Mouse (Mus musculus) limb, embryonic 10.5 days (tissue): ENCODE measurements around the gene Igf1r. TPM values are rescaled to one million over a fixed set of nuclear protein-coding genes. Genes with fewer than 3 reads are reported as not detected.

Experiments
- DNase-seq: peaks from one replicate; pipeline ENCODE4 v3.0.0-alpha.2; 2017; ENCODE audit warnings: low spot score
- H3K27ac ChIP-seq: fragments of 300-500 bp; sonication (generic); 2 replicates; pipeline ENCODE4 v1.5.1; 2016; ENCODE audit warnings: mild to moderate bottlenecking
- H3K27me3 ChIP-seq: fragments of 300-500 bp; sonication (generic); 2 replicates; pipeline ENCODE4 v1.6.1; 2016; ENCODE audit warnings: low read depth, mild to moderate bottlenecking; ENCODE audit not compliant: poor library complexity, severe bottlenecking
- H3K36me3 ChIP-seq: fragments of 300-500 bp; sonication (generic); 2 replicates; pipeline ENCODE4 v1.6.1; 2016; ENCODE audit warnings: mild to moderate bottlenecking, moderate library complexity
- H3K4me1 ChIP-seq: fragments of 300-500 bp; sonication (generic); 2 replicates; pipeline ENCODE4 v1.6.1; 2016
- H3K4me3 ChIP-seq: fragments of 300-500 bp; sonication (generic); 2 replicates; pipeline ENCODE4 v1.5.1; 2016; ENCODE audit warnings: mild to moderate bottlenecking, moderate library complexity
- H3K9me3 ChIP-seq: fragments of 300-500 bp; sonication (generic); replicated peaks from 2 replicates; pipeline ENCODE4 v1.6.1; 2016; ENCODE audit warnings: mild to moderate bottlenecking
- WGBS: fragments of 180-500 bp; shearing (Covaris S2); methylation state at CpG from one replicate; pipeline ENCODE4 v1.1.7; 2016; 5-methylcytosine and 5-hydroxymethylcytosine counted together
- polyA plus RNA-seq: library from polyadenylated mRNA; unstranded; fragments of >200 nt; fragmentation: Nextera tagmentation; extraction: Ambion mirVana; gene quantifications from 2 replicates; pipeline ENCODE4 v1.2.1, GENCODE M21; 2016

Gene Igf1r
- polyA plus RNA-seq, 1 experiment from 2014 or later, result 27.9 TPM

DNA sequence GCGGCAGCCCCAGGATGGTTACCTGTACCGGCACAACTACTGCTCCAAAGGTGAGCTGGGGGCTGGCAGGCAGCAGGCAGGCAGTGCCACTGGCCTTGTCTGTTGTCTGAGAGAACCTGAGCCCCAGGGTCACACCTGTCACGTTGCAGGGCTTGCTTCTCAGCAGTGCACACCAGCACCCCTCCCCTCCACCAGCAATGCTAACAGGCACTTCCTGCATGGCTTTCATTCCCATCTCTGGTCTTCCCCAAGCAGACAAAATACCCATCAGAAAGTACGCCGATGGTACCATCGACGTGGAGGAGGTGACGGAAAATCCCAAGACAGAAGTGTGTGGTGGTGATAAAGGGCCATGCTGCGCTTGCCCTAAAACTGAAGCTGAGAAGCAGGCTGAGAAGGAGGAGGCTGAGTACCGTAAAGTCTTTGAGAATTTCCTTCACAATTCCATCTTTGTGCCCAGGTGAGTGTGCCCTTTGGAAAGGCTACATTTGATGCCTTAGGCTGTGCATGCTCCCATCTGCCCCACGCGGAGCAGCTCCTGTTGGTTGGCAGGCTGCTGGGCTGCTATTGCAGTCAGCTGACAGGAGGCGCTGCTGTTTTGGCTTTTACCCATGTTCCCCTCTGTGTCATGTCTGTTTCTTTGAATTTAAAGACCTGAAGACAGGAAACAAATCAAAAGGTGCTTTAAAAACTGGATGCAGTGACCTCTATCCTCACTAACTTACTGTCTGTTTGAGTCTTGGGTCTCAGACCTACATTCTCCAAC is 237.2 kb downstream of the Igf1r start:
- WGBS, result 93% methylated on average over 13 of the region's 13 CpGs
- no peak for DNase-seq
- Histone ChIP-seq H3K4me1 (no peaks in the 10 kb centered on the region), H3K36me3 (peaks cover 91% of the 10 kb centered on the region), H3K4me3 (no peak overlapping the region), H3K9me3 (no peaks in the 10 kb centered on the region), H3K27me3 (no peaks in the 10 kb centered on the region), H3K27ac (no peak overlapping the region)

DNA sequence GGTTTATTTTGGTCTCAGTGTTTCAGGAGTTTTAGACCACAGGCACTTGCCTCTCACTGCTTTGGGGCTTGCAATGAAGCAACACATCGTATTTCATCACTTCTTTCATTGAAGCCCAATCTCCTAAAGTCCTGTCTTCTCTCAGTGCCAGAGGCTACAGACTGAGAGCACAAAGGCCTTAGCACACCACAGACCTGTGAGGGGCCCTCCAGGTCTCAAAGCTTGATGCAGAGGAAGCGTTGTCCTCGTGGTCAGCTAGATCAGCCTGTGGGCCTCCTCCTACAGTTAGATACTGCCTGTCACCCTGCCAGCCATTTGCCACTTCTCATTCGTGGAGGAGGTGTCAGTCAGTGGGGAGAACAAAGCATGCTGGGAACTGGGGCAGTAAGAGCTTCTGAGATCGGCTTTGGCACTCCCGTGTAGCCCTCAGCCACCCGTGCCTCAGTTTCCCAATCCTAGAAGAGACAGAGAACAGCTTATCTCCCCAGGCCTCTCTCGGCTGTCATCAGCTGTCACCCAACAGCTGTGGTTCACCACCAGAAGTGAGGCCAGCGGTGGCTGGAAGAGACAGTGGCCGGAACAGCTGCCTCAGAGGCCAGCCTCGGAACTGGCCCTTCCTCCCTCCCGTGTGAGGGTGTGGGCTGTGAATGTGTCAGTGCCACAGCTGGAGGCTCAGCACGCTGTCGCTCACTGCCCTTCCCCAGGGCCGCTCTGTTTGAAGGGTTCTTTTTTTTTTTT is 241.5 kb downstream of the Igf1r start:
- Histone ChIP-seq H3K4me3 (no peak overlapping the region), H3K27ac (no peak overlapping the region), H3K36me3 (peaks cover 100% of the 10 kb centered on the region), H3K27me3 (no peaks in the 10 kb centered on the region), H3K9me3 (no peaks in the 10 kb centered on the region), H3K4me1 (no peaks in the 10 kb centered on the region)
- 85% methylated on average over 15 of the region's 15 CpGs for WGBS
- no peak for DNase-seq

DNA sequence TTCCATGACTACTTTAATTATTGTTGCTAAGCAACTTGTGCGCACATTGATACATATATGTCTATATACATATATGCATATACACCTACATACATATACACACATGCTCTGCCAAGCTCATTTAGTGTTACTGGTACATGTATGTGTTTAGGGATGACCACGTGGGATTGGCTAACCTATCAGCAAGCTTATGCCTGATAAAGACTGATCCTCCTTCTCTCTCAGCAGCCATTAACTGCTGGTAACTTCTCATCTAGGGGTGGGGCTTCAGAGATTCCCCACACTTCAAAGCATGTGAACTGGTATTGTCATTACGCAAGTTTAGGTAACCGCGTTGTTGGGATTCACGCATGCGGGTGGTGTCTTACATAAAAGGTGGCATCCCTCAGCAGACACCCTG is 247.0 kb downstream of the Igf1r start:
- no peaks in the 10 kb centered on the region for H3K9me3 ChIP-seq
- H3K36me3 ChIP-seq, result peaks cover 100% of the 10 kb centered on the region
- no peak for DNase-seq
- no peak overlapping the region for H3K27ac ChIP-seq
- no peak overlapping the region for H3K4me3 ChIP-seq
- no peaks in the 10 kb centered on the region for H3K27me3 ChIP-seq
- 96% methylated on average over 7 of the region's 7 CpGs for WGBS
- H3K4me1 ChIP-seq, result no peaks in the 10 kb centered on the region

DNA sequence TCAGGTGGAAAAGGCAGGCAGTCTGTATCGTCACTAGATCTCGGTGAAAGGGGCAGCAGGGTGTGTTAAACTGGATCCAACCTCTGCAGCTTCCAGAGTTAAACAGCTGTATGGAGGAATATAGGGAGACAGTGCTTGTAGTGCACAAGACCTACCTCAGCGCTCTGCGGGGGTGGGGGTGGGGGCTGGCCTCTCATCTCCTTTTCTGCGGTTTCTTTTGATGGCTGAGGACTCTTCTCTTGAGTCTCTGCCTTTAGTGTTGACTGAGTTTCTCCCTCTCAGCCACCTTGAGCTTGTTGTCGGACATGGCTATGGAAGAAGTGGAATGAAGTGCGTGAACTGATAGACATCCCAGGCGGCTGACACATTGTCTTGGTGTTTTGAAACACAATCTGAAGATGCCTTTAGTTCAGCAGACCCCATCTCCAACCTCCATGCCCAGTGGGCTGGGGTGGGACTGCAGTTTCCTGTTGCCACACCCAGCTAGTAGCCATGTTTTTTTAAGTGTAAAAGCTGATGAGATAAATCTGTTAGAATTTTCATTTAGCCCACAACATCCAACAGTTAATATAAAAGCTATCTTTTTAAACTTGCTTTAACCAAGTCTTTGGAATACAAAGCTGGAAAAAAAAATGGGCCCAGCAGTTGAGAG is 253.3 kb downstream of the Igf1r start:
- 93% methylated on average over 8 of the region's 8 CpGs for WGBS

DNA sequence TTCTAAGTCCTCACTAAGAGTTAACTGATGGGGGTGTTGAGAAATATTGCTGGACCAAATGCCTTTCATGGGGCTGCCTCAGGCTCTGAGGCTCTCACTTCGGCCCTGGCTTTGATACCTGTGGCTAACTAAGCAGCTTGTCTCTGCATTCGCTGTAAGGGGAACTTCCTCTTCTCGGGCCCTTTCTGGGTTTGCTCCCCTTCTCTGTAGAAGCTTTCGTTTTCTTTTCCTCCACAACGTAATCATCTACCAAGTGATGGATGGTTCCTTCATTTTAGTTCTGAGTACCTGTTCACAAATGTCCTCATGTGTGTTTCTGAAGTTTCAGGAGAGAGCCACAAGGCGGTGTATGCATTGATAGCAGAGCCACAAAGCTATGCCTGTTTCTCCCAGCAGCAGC is 256.4 kb downstream of the Igf1r start:
- H3K36me3 ChIP-seq, result peaks cover 98% of the 10 kb centered on the region
- no peak for DNase-seq
- no peaks in the 10 kb centered on the region for H3K4me1 ChIP-seq
- H3K4me3 ChIP-seq, result no peak overlapping the region
- H3K27me3 ChIP-seq, result no peaks in the 10 kb centered on the region
- no peak overlapping the region for H3K27ac ChIP-seq
- 92% methylated on average over 6 of the region's 6 CpGs for WGBS
- no peaks in the 10 kb centered on the region for H3K9me3 ChIP-seq

More for the DNA sequence above, 253.3 kb downstream of the Igf1r start:
- H3K4me3 ChIP-seq, result no peak overlapping the region
- H3K4me1 ChIP-seq, result no peaks in the 10 kb centered on the region
- H3K36me3 ChIP-seq, result peaks cover 100% of the 10 kb centered on the region
- H3K27me3 ChIP-seq, result no peaks in the 10 kb centered on the region
- no peaks in the 10 kb centered on the region for H3K9me3 ChIP-seq
- no peak overlapping the region for H3K27ac ChIP-seq
- no peak for DNase-seq

DNA sequence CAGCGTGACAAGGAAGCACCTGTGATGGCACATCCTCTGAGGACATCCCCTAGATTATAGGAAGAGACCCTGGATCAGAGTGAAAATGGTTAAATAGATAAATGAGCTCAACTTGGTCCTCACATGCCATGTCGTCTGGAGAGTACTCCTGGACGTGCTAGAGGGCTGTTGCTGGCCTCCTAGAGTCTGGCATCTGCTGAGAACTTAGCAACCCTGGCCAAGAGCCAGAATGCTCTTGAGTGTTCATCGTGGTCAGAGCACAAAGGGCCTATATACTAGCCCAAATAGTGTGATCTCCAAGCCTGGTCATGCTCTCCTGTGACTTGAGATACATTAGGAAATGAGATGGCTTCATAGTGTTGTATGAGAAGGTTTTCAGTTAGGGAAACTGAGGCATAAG is 257.8 kb downstream of the Igf1r start:
- no peak for DNase-seq
- no peaks in the 10 kb centered on the region for H3K4me1 ChIP-seq
- H3K9me3 ChIP-seq, result no peaks in the 10 kb centered on the region
- H3K4me3 ChIP-seq, result no peak overlapping the region
- H3K27me3 ChIP-seq, result no peaks in the 10 kb centered on the region
- no peak overlapping the region for H3K27ac ChIP-seq
- H3K36me3 ChIP-seq, result peaks cover 98% of the 10 kb centered on the region
- 84% methylated on average over 4 of the region's 4 CpGs for WGBS

DNA sequence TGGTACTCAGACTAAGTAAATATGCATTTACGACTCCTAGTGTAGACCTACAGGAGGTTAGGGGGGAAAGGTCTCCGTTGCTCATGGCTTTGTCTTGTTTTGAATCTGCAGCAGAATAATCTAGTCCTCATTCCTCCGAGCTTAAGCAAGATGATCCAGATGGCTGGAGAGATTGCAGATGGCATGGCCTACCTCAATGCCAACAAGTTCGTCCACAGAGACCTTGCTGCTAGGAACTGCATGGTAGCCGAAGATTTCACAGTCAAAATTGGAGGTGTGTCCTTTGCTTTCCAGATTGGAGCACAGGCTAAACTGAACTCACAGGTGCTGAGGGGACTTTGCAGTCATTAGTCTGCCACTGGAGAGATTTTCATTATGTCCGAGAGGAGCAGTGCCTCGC is 259.3 kb downstream of the Igf1r start:
- Histone ChIP-seq H3K36me3 (peaks cover 98% of the 10 kb centered on the region), H3K9me3 (no peaks in the 10 kb centered on the region), H3K4me1 (no peaks in the 10 kb centered on the region), H3K27me3 (no peaks in the 10 kb centered on the region), H3K27ac (no peak overlapping the region), H3K4me3 (no peak overlapping the region)
- WGBS, result 91% methylated on average over 7 of the region's 7 CpGs
- DNase-seq, result no peak

DNA sequence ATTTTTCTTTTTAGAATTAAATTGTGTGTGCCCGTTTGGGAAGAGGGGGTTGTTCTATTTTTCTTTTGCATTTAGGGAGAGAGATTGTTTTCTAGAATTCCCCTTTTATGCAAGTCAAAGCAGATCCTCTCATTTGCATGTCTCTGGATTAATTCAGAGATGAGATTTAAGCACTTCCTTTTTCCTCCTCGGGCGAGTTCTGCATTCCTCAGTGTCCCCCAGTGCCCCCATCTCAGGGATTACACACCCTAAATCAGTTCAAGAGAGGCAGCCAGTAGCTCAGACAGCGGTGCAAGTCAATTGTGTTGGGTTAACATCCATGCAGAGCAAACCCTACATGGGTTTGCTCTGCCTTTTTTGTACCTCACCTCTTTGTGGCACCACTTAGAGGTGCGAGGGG is 261.2 kb downstream of the Igf1r start:
- H3K36me3 ChIP-seq, result peaks cover 98% of the 10 kb centered on the region

DNA sequence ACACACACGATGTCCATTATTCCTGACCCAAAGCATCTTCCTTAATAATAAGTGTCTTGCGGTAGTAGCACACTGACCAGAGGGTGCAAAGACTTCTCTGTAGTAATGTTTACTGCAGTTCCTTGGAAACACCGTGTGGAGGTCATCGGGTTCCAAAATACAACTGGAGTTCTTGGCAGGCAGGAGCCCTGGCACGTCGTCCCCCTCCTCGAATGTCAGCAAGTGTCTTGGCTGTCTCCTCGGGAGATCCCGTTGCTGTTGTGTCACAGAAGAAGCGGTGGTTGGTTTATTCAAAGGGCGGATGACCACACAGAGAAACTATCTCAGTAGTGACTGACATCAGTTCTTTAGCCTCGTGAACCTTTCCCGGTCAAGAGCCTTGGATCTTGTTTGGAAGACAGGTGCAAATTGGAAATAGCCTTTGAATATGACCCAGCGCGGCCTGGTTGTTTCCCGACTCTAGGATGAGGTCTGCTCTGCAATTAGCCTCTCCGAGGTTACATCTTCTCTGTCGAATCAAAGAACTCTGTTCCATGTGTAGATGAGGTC is 263.0 kb downstream of the Igf1r start:
- Histone ChIP-seq H3K4me3 (no peak overlapping the region), H3K27me3 (no peaks in the 10 kb centered on the region), H3K4me1 (no peaks in the 10 kb centered on the region), H3K36me3 (peaks cover 96% of the 10 kb centered on the region), H3K9me3 (no peaks in the 10 kb centered on the region), H3K27ac (no peak overlapping the region)
- 92% methylated on average over 18 of the region's 18 CpGs for WGBS
- no peak for DNase-seq

More for the DNA sequence above, 261.2 kb downstream of the Igf1r start:
- DNase-seq, result no peak
- Histone ChIP-seq H3K4me3 (no peak overlapping the region), H3K9me3 (no peaks in the 10 kb centered on the region), H3K4me1 (no peaks in the 10 kb centered on the region), H3K27me3 (no peaks in the 10 kb centered on the region), H3K27ac (no peak overlapping the region)
- 90% methylated on average over 5 of the region's 5 CpGs for WGBS

DNA sequence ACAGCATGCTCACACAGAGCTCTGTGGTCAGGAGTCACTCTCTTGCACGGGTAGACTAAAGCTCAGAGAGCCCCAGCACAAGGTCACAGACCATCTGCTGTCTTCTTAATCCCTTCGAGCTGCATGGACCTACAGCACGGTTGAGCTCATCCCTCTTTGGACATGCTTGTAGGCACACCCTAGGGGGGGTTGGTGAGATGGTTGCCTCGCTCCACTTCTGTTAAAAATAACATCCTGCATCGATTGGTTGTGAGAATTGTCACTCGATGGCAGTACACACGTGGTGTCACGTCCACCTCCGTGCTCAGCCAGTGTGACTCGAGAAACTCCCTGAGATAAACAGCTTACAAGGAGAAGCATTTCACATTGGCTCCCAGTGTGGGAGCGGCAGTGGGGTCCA is 266.3 kb downstream of the Igf1r start:
- no peak overlapping the region for H3K27ac ChIP-seq
- H3K36me3 ChIP-seq, result peaks cover 97% of the 10 kb centered on the region
- no peak overlapping the region for H3K4me3 ChIP-seq
- H3K9me3 ChIP-seq, result no peaks in the 10 kb centered on the region
- no peak for DNase-seq
- no peaks in the 10 kb centered on the region for H3K27me3 ChIP-seq
- H3K4me1 ChIP-seq, result peaks cover 15% of the 10 kb centered on the region
- 96% methylated on average over 11 of the region's 11 CpGs for WGBS

DNA sequence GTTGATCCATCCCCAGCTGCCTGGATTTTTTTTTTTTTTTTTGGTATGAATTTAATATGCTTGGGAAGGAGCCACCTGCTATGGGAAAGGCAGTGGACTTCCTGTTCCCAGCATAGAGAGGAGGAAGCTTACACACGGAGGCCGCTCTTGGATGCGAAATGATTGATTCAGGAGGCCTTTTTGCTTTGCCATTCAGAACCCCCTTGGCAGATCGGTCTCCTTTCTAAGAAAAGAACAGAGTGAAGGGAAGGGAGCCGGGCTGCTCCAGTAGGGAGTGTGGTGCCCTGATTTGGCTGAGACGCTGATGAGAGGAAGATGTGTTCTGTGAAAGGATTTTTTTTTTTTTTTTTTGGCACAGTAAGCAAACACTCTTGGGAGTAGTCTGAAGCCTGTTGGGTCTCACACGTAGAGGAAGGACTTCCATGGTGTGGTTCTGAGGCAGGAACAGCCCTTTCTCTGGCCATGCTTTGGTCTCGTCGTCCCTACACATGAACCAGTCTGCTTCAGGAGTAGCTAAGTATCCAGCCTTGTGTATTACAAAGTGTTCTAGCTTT is 269.1 kb downstream of the Igf1r start:
- no peak overlapping the region for H3K27ac ChIP-seq
- no peak for DNase-seq
- no peak overlapping the region for H3K4me3 ChIP-seq
- H3K9me3 ChIP-seq, result no peaks in the 10 kb centered on the region
- WGBS, result 91% methylated on average over 9 of the region's 9 CpGs
- H3K27me3 ChIP-seq, result no peaks in the 10 kb centered on the region
- peaks cover 97% of the 10 kb centered on the region for H3K36me3 ChIP-seq
- peaks cover 20% of the 10 kb centered on the region for H3K4me1 ChIP-seq

DNA sequence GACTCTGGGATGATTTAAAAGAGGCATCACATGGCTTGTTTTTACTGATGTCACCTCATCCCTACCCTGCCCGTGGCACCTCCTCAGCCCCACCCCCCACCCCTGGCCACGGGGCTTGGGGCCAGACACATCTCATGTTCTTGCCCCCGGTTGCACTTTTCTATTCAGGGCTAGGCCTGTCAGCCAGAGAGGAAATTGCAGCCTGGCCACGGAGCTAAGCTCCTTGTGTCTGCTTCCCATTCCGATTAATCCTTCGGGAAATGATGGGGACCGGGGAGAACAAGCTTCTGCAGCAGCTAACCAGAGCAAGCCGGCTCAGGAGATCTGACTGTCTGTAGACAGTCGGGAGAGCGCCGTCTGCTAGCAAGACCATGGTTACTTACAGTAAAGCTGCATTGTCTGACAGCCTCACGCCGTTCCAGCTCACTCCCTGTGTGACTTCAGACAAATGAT is 270.8 kb downstream of the Igf1r start:
- no peaks in the 10 kb centered on the region for H3K27me3 ChIP-seq
- DNase-seq, result no peak
- peaks cover 34% of the 10 kb centered on the region for H3K4me1 ChIP-seq
- H3K4me3 ChIP-seq, result no peak overlapping the region
- 60% methylated on average over 13 of the region's 13 CpGs for WGBS
- H3K9me3 ChIP-seq, result no peaks in the 10 kb centered on the region
- peaks cover 95% of the 10 kb centered on the region for H3K36me3 ChIP-seq
- peak overlapping the region; percentile 75 for H3K27ac ChIP-seq
